Mouse (Mus musculus): ENCODE data around the gene Borcs6.

Gene Borcs6

DNA sequence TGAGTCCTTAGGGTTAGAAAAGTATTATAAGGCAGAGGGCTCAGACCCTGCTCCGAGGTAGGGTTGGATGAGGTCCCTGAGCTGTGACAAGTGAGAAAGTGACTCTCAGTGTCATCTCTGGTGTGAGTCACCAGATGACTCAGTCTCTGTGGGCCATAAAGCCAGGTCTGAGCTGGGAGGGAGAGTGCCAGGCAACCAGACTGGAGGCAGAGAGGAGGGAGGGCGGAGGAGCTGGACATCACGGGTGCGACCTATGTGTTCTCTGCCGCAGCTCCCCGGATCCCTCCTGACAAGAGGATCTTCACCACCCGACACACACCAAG is 42.8 kb downstream of the Borcs6 start:
- DNase-seq (ENCODE audit: extremely low spot score) = no peak

DNA sequence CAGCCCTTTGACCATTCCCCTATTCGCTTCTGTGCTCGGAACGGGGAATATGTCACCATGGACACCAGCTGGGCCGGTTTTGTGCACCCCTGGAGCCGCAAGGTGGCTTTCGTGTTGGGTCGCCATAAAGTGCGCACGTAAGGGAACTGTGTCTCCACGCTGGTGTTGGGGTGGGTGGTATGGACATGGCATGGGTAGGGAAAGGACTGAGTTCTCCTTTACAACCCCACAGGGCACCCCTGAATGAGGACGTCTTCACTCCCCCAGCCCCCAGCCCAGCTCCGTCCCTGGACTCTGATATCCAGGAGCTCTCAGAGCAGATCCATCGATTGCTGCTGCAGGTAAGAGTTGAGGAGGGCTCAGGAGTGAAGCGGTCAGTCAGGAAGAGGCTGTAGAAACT is 43.6 kb downstream of the Borcs6 start:
- DNase-seq (ENCODE audit: extremely low spot score) = no peak

DNA sequence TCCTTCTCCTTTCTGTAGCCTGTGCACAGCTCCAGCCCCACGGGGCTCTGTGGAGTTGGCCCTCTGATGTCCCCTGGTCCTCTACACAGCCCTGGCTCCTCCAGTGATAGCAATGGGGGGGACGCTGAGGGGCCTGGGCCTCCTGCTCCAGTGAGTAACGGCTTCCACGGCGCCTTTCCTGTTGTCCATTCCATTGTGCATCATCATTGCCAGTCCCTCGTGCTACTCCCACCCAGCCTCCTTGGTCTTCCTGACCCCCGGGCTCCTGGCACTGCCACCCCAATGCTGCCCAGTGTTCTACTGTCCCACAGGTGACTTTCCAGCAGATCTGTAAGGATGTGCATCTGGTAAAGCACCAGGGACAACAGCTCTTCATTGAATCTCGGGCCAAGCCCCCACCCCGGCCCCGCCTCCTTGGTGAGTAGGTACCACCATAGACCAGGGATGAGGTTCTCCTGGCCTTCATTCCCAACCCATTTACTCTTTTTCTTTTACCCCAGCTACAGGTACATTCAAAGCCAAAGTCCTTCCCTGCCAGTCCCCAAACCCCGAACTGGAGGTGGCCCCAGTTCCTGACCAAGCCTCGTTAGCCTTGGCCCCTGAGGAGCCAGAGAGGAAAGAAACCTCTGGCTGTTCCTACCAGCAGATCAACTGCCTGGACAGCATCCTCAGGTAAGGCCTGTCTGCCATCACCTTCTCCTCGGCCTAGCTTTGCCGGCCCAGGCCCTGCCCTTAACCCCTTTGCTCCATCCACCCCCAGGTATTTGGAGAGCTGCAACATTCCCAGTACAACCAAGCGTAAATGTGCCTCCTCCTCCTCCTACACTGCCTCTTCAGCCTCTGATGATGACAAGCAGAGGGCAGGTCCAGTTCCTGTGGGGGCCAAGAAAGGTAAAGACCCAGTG is 44.3 kb downstream of the Borcs6 start:
- no peak for DNase-seq (ENCODE audit: extremely low spot score)

DNA sequence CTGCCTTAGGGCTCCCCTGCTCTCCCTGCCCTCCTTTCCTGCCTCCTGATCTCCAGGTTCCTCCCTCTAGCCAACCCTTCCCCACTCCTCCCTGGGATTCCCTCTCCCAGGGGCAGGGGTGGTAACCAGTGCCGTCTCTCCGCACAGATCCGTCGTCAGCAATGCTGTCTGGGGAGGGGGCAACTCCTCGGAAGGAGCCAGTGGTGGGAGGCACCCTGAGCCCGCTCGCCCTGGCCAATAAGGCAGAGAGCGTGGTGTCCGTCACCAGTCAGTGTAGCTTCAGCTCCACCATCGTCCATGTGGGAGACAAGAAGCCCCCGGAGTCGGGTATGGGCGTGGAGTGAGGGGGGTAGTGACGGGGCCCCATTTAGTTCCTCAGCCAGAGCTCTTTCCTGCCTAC is 45.0 kb downstream of the Borcs6 start:
- DNase-seq (ENCODE audit: extremely low spot score) = no peak

DNA sequence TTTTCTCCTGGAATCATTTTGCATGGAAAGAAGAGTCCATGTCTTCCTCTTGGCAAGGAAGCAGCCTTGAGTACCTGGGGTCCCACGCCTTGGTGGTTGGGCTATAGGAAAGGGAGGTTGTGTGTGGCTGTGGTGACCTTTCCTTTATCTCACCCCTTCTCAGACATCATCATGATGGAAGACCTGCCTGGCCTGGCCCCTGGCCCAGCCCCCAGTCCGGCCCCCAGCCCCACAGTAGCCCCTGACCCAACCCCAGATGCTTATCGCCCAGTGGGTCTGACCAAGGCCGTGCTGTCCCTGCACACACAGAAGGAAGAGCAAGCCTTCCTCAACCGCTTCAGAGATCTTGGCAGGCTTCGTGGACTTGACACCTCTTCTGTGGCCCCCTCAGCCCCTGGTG is 45.7 kb downstream of the Borcs6 start:
- no peak for DNase-seq (ENCODE audit: extremely low spot score)

DNA sequence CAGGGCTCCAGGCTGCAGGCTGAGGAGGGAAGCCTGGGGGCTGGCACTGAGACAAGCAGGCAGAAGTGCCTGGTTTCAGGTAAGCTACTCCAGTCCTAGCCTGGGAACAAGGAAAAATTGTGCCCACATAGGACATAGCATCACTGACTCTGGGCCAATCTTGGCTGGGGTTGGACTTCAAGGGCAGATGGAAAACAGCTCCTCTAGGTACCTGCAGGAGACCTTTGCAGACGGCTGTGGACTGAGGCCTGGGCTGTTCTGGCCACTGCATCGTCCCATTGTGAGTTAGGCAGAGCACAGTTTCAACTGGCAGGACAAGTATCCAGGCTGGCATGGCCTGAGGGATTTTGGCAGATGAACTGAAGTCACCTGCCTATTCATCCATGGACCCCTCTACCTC is 46.3 kb downstream of the Borcs6 start:
- no peak for DNase-seq (ENCODE audit: extremely low spot score)

DNA sequence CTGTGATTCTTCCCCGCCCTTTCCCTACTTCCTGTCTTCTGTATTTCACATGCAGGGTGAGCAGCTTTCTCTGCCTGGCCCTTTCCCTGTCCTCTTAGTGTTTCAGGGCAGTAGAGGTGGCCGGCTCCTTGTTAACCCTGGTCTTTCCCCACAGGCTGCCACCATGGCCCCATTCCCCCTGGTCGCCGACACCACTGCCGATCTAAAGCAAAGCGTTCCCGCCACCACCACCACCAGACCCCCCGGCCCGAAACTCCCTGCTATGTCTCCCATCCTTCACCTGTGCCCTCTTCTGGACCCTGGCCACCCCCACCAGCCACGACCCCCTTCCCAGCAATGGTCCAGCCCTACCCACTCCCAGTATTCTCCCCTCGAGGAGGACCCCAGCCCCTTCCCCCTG is 46.8 kb downstream of the Borcs6 start:
- DNase-seq (ENCODE audit: extremely low spot score) = no peak

DNA sequence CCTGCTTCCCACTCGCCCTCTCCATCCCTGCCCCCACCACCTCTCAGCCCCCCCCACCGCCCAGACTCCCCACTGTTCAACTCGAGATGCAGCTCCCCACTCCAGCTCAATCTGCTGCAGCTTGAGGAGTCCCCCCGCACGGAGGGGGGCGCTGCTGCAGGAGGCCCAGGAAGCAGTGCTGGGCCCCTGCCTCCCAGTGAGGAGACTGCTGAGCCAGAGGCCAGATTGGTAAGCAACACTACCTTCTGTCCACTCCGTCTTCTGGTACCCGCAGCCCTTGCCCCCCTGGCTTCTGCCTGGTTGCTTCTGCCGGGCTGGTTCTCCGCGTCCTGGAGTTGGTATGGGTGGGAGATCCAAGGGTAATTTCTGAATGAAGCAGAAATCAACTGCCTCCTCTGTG is 47.3 kb downstream of the Borcs6 start:
- DNase-seq (ENCODE audit: extremely low spot score) = no peak

DNA sequence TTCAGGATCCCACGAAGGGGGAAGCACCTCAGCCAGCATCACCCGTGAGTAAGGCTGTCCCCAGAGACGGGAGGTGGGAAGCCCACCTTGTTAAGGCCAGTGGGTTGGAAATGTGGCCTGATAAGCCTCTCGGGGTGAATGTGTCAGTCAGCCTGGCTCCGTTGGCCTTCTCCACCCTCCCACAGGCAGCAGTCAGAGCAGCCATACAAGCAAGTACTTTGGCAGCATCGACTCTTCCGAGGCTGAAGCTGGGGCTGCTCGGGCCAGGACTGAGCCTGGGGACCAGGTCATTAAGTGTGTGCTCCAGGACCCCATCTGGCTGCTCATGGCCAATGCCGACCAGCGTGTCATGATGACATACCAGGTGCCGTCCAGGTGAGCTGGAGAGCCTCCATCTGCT is 48.2 kb downstream of the Borcs6 start:
- no peak for DNase-seq (ENCODE audit: extremely low spot score)

DNA sequence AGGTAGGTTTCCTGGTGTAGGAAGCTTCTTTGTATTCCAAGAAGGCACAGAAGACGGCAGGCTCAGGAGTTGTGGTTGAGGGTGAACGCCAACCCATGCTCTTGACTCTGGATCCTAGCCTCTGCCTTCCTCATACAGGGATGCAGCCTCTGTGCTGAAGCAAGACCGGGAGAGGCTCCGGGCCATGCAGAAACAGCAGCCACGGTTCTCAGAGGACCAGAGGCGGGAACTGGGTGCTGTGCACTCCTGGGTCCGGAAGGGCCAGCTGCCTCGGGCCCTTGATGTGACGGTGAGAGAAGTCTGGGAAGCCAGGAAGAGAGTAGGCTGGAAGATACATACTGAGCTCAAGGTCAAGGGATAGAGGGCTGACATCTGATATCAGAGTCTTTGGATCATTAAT is 48.7 kb downstream of the Borcs6 start:
- DNase-seq (ENCODE audit: extremely low spot score) = no peak

DNA sequence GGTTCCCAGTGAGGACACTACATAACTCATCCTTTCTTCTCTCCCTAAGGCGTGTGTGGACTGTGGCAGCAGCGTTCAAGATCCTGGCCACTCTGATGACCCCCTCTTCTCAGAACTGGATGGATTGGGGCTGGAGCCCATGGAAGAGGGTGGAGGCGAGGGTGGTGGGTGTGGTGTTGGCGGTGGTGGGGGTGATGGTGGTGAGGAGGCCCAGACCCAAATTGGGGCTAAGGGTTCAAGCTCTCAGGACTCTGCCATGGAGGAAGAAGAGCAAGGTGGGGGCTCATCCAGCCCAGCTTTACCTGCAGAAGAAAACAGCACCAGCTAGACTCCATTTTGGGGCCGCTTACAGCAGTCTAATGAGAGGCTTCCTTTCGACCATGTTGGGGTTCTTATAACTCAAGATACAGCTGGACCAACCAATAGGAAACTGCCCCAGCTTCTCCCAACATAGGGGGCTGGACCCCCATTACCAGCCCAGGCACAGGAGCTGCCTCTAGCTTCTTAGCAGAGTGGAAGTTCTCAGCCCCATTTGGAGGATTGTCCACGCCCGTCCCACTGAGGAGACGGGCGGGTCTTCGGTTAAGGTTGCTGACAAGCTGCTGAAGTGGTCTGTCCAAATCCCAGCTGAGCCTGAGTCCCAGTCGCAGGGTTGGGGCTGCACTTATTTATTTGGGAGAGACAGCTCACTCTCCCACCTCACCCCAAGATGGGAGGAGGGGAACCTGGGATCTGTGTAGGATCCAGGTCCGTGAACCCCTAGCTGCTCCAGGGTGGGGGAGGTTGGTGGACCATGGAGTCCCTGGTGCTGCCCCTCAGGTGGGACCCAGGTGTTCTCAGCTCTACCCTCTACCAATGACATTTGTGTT is 49.7 kb downstream of the Borcs6 start:
- DNase-seq (ENCODE audit: extremely low spot score) = no peak

DNA sequence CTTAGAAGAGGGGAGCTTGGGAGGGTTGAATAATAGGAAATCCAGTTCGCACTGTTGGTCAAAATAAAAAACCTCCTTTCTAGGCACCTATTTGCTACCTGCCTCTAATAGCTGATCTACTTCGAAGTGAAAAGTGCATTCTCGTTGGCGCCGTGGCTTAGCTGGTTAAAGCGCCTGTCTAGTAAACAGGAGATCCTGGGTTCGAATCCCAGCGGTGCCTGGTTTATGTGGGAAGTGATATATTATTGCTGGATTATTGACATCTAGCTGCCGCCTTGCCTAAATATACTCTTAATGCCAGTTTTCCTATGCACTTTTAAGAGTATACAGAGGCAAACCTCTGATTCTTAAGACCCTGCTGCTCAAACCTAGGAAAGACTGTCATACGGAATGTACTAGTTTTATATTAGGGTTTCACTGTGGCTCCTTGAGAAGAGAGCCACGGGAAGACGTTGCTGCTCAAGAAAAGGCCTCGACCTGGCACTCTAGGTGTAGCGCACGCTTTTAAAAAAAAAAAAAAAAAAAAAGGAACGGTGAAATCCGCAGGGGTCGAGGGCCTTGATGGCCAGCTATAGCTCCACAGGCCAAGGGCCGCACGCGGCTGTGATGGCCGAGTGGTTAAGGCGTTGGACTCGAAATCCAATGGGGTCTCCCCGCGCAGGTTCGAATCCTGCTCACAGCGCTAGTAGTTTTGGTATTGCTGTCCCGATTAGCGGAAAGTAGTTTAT is 51.0 kb downstream of the Borcs6 start:
- DNase-seq (ENCODE audit: extremely low spot score) = peak; percentile 97
